ENCODE assay signal across 16 mouse cellular contexts in the genomic region with DNA sequence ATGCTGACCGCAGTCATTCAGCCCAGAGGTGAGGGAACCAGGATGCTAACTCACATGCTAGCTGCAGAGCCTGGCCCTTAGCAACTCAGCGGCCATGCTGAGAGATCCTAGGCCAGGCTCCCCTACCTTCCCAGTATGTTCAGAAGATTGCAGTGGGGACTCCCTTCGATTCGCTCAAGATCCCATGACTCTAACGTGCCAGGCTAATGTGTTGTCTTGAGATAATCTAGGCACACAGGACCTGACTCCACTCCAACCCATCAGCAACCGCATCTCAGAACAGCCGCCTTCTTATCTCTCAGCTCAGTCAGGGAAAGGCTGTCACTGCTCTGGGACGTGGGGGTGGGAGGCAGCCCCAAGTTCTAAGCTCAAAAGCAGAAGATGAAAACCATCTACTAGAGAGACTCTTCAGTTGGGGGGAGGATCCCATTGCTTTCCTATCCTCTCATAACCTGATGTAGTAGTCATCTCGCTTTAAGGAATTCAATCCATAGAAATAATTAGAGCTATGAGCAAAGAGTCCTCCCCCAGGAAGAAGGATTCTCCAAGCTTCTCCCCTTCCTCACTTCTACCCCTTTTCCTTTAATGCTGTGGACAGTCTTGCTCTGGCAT.
DNase-seq lines count a peak whose midpoint lies in the region; ATAC-seq and TF ChIP-seq lines count a peak whose summit lies in the region.
"Had no signal": no experiment of that assay in that cellular context is flagged by ENCODE, and none has a peak within 500 bp of the region (broad histone marks: within the 10 kb centered on the region; RNA-seq: fewer than 3 reads in every experiment).

No protein-coding gene starts in this region.

- H3K36me3 ChIP-seq in liver, postnatal 0 days (replicated peaks; ENCODE audit: insufficient read depth, low read length) = no peaks in the 10 kb centered on the region
- no peaks in the 10 kb centered on the region for H3K36me3 ChIP-seq in kidney, embryonic 16.5 days (ENCODE audit: insufficient read depth, low read length)
- H3K36me3 ChIP-seq: forebrain, embryonic 15.5 days; kidney, embryonic 15.5 days; midbrain, embryonic 13.5 days had no signal

- no peak overlapping the region for H3K4me3 ChIP-seq in liver, postnatal 0 days (ENCODE audit: low read depth, low read length)
- no peak overlapping the region for H3K4me3 ChIP-seq in kidney, embryonic 16.5 days (ENCODE audit: low read length)
- H3K4me3 ChIP-seq: forebrain, embryonic 15.5 days; kidney, embryonic 15.5 days; layer of hippocampus, adult 2 months; midbrain, embryonic 13.5 days; myocyte had no signal

- H3K27me3 ChIP-seq in liver, postnatal 0 days (ENCODE audit: insufficient read depth, low read length) = no peaks in the 10 kb centered on the region
- H3K27me3 ChIP-seq in kidney, embryonic 16.5 days (ENCODE audit: insufficient read depth, low read length) = no peaks in the 10 kb centered on the region
- H3K27me3 ChIP-seq: forebrain, embryonic 15.5 days; kidney, embryonic 15.5 days; midbrain, embryonic 13.5 days had no signal

- H3K4me2 ChIP-seq in liver, postnatal 0 days (ENCODE audit: low read depth, low read length) = peak overlapping the region; percentile 26
- H3K4me2 ChIP-seq in kidney, embryonic 16.5 days (replicated peaks; ENCODE audit: low read depth, low read length) = no peak overlapping the region
- H3K4me2 ChIP-seq: forebrain, embryonic 15.5 days; kidney, embryonic 15.5 days; midbrain, embryonic 13.5 days had no signal

- DNase-seq in 416B (ENCODE audit: low read depth) (peak; percentile 25), MEL-GATA-1-ER (ENCODE audit: extremely low read depth, low read depth) (peak; percentile 98)
- DNase-seq in liver, postnatal 0 days = no peak
- no peak for DNase-seq in Muller cell, postnatal 12 days (ENCODE audit: inconsistent ontology term)
- no peak for DNase-seq in frontal cortex, postnatal 14 days (ENCODE audit: low spot score in 2 of 2)
- no peak for DNase-seq in lung, postnatal 14 days
- DNase-seq: adrenal gland, postnatal 25 days; cerebellum, adult 18-20 months; heart, postnatal 14 days had no signal

- WGBS in liver, postnatal 0 days (ENCODE audit: insufficient replicate concordance) = 41% methylated on average over 9 of the region's 9 CpGs
- WGBS in kidney, embryonic 16.5 days = 82% methylated on average over 9 of the region's 9 CpGs

- H3K27ac ChIP-seq in liver, postnatal 0 days (ENCODE audit: low read depth) = peak overlapping the region; percentile 35; the same call in 1 of the 2 replicates
- no peak overlapping the region for H3K27ac ChIP-seq in kidney, embryonic 16.5 days (ENCODE audit: low read length)
- H3K27ac ChIP-seq: forebrain, embryonic 15.5 days; kidney, embryonic 15.5 days; layer of hippocampus, adult 2 months; midbrain, embryonic 13.5 days had no signal

- peak overlapping the region; percentile 48; the same call in 1 of the 2 replicates for H3K9ac ChIP-seq in liver, postnatal 0 days (replicated peaks)
- H3K9ac ChIP-seq in kidney, embryonic 16.5 days (replicated peaks; ENCODE audit: low read length) = no peak overlapping the region
- H3K9ac ChIP-seq: forebrain, embryonic 15.5 days; kidney, embryonic 15.5 days; midbrain, embryonic 13.5 days had no signal

- peak; percentile 95 for TF ChIP-seq EP300 in liver, postnatal 0 days (IDR thresholded peaks at IDR 0.05; ENCODE audit: low read depth)

- H3K4me1 ChIP-seq in liver, postnatal 0 days (ENCODE audit: insufficient read depth) = peaks cover 15% of the 10 kb centered on the region
- no peaks in the 10 kb centered on the region for H3K4me1 ChIP-seq in kidney, embryonic 16.5 days (ENCODE audit: insufficient read depth, low read length)
- H3K4me1 ChIP-seq: forebrain, embryonic 15.5 days; kidney, embryonic 15.5 days; midbrain, embryonic 13.5 days had no signal

- no peak for TF ChIP-seq CTCF in liver, postnatal 0 days (IDR thresholded peaks at IDR 0.05; ENCODE audit: low read depth)

- no peaks in the 10 kb centered on the region for H3K9me3 ChIP-seq in liver, postnatal 0 days (ENCODE audit: low read length)
- H3K9me3 ChIP-seq in kidney, embryonic 16.5 days (ENCODE audit: low read length) = no peaks in the 10 kb centered on the region
- H3K9me3 ChIP-seq: forebrain, embryonic 15.5 days; kidney, embryonic 15.5 days; midbrain, embryonic 13.5 days had no signal

- ATAC-seq in erythroid progenitor cell, adult 5-6 weeks (replicated peaks; ENCODE audit: low FRiP score, poor library complexity, severe bottlenecking) = peak; percentile 72
- peak; percentile 94 for ATAC-seq in liver, postnatal 0 days
- no peak for ATAC-seq in kidney, embryonic 16.5 days (ENCODE audit: low FRiP score, low TSS enrichment)
- ATAC-seq: forebrain, embryonic 15.5 days; midbrain, embryonic 13.5 days had no signal

Comparison
In these comparisons a context has a peak if more than half of its experiments do, and no peak if none do; other contexts are left out.
1. DNase-seq: peak in 416B (single experiment) and MEL-GATA-1-ER (single experiment); none in liver, postnatal 0 days (single experiment), Muller cell, postnatal 12 days (single experiment), frontal cortex, postnatal 14 days (0 of 2) and lung, postnatal 14 days (single experiment).